Mouse (Mus musculus): ENCODE measurements around the gene Cpm. TPM values are rescaled to one million over a fixed set of nuclear protein-coding genes. Genes with fewer than 3 reads are reported as not detected.
"Not testable (repeated sequence)": the region's sequence is repeated elsewhere in the genome, so short reads cannot be mapped to it uniquely, and the experiment has no call there.

Cpm gene
- polyA plus RNA-seq, 2 experiments from 2014 or later: 26.0 to 26.2 TPM

DNA sequence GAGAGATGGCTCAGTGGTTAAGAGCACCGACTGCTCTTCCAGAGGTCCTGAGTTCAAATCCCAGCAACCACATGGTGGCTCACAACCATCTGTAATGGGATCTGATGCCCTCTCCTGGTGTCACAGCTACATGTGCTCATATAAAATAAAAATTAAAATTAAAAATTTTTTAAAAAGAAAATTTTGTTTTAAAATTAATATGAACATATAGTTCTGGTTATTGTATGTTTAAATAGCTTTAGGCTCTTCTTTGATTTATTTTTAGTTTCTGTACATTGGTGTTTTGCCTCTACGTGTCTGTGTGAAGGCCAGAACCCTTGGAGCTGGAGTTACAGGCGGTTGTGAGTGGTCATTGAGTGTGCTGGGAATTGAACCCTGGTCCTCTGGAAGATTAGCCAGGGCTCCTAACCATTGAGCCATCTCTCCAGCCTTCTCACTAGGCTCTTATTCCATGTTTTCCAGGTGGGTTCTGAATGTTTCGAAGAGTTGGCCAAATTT, 97.6 kb downstream of the Cpm start:
- ATAC-seq: no peak

GRCm38 (mm10) chr10:117727518-117728110, 98.3 kb downstream of the Cpm start:
- ATAC-seq: no peak

DNA sequence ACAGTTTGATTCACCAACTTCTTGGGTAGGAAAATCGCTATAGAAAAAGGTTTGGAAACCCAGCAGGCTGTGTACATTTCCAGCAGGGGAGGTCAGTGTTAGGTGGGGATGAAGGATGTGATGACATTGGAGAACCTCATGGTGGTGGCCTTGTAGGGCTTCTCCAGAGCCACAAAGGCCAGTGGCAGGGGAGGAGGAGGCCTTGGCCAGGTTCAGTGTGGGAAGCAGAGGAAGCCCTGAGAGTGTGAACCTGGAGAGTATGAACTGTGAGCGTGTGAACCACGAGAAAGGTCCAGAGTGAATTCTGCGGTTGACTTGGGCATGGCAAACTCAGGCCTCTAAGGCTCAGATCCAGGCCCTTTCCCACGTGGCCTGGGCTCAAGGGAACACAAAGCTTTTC, 99.3 kb downstream of the Cpm start:
- ATAC-seq: no peak

DNA sequence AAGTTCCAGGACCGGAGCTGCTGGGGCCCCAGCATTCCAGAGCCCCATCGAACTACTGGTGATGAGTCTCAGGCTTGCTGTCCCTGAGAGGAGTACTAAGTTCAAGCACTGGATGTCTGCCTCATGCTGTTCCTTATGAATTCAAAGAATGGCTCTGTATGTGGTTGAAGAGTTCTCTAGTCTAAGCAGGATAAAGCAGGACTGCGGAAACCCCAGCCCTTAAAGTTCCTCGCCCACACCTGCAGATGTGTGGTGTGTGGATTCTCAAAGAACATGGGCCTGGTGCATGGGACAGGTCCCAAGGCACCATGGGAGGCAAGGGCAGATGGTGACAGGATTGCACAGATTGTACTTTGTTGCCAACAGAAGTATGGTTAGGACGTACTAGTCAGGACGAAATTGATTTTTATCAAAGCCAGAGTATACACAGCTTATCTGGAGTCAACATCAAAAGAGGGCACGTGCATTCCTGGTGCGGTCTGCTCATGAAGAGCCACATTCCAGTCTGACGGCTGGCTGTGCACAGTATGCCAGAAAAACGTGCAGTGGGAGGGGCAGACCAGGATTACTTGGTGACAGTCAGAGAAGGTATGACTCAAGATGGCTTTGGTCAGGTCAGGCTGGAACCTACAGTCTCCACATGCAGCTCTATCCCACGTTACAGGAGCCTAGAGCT, 100.0 kb downstream of the Cpm start:
- no peak for ATAC-seq

- no peak for ATAC-seq
Measured at GRCm38 (mm10) chr10:117730140-117730539, 100.8 kb downstream of the Cpm start.

- ATAC-seq: no peak
Measured at GRCm38 (mm10) chr10:117730637-117731203, 101.4 kb downstream of the Cpm start.

- peak; percentile 93 for ATAC-seq
Measured at GRCm38 (mm10) chr10:117731244-117732101, 102.2 kb downstream of the Cpm start.

DNA sequence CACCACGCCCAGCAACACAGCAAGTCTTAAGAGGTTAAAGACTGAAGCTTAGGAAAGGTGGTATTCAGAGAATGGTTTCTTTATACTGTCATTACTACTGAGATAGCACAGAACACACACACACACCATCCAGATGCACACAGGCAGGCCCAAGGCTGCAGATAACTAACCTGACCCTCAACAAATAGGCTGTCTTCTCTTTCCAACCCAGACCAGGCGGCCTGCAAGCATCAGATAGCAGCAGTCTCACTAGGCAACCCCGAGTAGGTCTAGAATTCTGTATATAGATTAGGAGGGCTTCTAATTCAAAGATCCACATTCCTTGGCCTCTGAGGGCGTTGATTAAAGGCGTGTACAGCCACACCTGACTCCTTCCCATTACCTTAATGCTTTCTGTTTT, 102.9 kb downstream of the Cpm start:
- ATAC-seq: no peak

DNA sequence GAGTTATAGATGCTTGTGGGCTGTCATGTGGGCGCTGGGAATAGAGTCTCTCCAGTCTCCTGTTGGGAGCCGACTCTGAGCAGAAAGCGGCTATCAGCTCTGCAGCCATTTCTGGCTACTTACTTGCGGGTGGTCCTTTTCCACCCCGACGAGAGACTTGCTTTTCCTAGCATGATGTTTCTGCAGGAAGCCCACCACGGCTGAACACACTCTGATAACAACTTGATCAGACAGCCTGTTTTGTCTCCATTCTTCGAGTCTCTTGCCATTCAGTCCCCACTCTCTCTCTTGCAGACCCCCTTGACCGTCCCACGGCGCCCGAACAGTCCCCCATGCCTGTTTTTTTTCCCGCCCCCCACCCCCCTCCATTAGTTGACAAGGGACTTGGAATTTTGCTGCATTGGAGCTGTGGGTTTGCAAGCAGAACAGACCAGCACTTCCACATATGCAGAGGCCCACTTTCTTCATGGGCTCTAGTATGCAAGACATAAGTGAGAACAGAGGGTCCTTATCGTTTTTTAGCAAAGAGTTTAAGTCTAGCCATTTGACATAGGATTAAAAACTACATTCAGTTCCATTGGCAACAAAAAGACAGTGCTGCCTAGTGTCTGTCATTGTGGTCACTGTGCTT, 103.8 kb downstream of the Cpm start:
- no peak for ATAC-seq

DNA sequence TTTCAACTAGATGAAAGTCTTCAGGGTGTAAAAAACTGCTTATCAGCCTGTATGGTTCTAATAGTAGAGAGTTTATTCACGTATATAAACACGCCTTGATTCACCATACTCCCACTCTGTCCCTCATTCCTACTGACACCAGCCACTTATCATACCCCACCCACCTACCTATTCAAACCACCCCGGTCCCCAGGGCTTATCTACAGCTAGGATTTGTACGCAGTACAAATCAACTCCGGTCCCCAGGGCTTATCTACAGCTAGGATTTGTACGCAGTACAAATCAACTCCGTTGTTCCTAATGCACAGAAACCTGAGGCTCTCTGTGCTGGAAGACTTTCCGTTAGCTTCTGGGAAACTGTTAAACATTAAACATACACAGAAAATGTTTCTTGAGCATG, 104.3 kb downstream of the Cpm start:
- not testable (repeated sequence) for ATAC-seq

DNA sequence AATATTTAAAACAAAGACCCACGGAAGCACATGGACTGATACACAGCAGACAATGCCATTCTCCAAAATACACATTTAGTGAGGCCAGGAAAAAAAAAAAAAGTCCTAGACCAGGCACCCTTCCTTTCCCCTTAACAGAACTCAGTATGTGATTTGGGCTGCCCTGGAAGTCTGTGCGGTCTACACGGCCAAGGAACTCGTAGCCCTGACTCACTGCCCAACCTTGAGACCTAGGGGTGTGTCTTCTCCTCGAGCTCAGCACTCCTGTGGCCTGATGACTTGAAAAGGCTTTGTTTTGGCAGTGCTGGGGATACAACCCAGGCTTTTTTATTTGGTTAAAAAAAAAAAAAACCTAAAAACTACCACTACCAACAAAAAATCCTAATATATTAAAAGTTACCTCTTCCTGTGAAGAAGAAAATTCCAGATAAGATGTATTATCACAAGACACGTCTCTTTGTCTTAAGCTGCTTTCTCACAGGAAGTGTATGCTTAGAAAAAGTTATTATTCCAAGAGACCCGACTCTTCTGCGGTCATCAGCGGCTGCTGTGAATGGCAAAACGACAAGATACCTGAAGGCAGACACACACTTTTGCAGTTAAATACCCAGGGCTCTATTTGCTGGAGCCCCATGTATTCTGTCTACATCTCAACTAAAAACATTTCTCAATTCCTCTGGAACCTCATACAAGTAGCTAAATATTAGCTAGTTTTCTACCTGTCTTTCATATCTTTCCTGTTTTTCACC, 105.0 kb downstream of the Cpm start:
- ATAC-seq: not testable (repeated sequence)

DNA sequence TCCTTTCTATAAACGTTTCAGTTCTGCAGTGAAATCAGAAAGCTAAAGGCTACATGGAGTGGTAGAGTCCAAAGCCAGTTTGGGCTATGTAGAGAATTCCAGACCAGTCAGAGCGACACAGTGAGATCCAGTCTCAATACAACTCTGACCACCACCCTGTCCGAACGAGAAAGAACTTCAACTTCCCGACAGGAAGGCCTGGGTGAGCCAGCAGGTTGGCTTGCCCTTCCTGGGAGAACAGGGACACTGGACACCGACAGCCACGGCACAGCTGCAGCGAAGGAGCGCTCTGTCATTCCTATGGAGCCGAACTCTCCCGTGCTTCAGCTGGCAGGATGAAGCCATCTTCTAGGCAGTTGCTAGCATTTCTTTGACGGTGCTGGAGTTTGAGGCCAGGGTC, 106.1 kb downstream of the Cpm start:
- ATAC-seq: not testable (repeated sequence)

DNA sequence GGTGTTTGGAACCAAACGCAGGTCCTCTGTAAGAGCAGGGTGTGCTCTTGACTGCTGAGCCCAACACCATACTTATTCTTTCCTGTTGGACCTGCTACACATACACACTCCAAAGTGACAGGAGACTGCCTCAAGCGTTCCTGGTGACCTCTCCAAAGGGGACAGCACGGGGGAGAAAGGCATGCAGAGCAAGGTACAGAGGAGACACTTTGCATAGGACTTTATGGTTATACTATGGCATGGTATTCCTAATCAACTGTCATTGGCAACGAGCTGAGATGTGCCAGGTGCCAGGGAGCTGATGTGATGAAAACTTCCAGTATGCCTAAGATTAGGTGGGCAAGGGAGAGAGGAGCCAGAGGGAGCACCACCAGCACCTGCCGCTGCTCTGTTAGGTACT, 107.3 kb downstream of the Cpm start:
- ATAC-seq: no peak

Other genes with a start within 250 kb of the Cpm start
- 100 to 1,000 TPM; 116 to 124 TPM for gene Cpsf6, start 249.5 kb upstream of the Cpm start, polyA plus RNA-seq (2017; shearing (Covaris generic))
- gene Mdm2, start 81.3 kb downstream of the Cpm start, polyA plus RNA-seq (2017; shearing (Covaris generic)): 10 to 100 TPM; 47.3 to 54.7 TPM
- 1 to 10 TPM; 2.1 to 2.8 TPM for gene Slc35e3, start 116.9 kb downstream of the Cpm start, polyA plus RNA-seq (2017; shearing (Covaris generic))
- gene Nup107, start 163.2 kb downstream of the Cpm start, polyA plus RNA-seq (2017; shearing (Covaris generic)): 10 to 100 TPM; 54.8 to 65.4 TPM
- 10 to 100 TPM; 58.0 to 90.0 TPM for gene Rap1b, start 216.5 kb downstream of the Cpm start, polyA plus RNA-seq (2017; shearing (Covaris generic))